Mouse (Mus musculus): ENCODE measurements around the gene Gm10073.

Gm10073 gene

GRCm38 (mm10) chr8:106556068-106556645, 17.1 kb downstream of the Gm10073 start:
- no peak for DNase-seq (ENCODE audit: low spot score in 2 of 2)

- DNase-seq (ENCODE audit: low spot score in 2 of 2) = no peak
Measured at GRCm38 (mm10) chr8:106554011-106554410, 19.2 kb downstream of the Gm10073 start.

DNA sequence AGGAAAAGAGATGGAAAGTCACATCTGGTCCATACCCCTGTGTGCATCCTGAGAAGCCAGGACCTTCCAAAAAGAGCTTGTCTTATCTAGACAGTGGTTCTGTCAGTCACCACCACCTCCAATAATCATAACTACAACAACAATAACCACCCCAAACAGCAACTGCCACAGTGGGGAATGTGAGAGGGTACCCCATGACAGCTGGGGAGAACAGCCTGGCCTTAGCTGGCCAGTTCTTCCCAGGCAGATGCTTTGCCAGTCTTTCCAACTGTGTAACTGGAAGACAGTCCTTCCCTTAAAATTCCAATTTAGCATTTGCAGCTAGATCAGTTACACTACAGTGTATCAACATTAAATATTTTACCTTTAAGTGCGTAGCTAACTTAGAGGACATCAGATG, 22.4 kb downstream of the Gm10073 start:
- DNase-seq (ENCODE audit: low spot score in 2 of 2) = no peak

- no peak for DNase-seq (ENCODE audit: low spot score in 2 of 2)
Measured at GRCm38 (mm10) chr8:106548366-106548936, 24.8 kb downstream of the Gm10073 start.

DNA sequence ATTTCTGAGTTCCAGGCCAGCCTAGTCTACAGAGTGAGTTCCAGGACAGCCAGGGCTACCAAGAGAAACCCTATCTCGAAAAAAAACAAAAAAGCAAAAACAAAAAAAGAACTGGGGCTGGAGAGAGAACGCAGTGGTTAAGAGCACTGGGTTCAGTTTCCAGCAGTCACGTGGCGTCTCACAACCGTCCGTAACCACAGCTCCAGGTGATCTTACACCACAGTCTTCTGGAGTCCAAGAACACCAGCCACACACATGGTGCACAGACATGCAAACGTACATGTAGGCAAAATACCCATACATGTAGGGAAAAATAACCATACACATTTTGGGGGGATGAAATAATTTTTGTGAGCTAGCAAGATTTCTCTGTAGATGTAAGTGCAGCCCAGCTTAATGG, 26.5 kb downstream of the Gm10073 start:
- DNase-seq (ENCODE audit: low spot score in 2 of 2) = no peak

DNA sequence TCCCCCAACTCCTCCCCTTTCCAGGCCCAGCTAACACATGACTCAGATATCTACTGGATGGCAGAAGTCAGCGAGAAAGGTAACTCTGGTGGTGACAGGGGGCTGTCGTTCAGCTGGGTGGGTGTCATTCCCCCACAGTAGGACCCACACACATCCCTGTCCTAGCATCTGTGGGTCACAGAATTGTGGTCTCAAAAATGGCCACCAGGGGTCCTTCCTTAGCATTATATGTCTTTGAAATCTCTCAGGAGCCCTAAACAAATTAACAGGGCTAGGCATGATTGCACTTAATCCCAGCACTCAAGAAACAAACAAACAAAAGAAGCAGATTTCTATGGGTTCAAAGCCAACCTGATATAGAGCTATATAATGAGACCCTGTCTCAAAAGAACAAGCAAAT, 28.1 kb downstream of the Gm10073 start:
- DNase-seq (ENCODE audit: low spot score in 2 of 2) = no peak

DNA sequence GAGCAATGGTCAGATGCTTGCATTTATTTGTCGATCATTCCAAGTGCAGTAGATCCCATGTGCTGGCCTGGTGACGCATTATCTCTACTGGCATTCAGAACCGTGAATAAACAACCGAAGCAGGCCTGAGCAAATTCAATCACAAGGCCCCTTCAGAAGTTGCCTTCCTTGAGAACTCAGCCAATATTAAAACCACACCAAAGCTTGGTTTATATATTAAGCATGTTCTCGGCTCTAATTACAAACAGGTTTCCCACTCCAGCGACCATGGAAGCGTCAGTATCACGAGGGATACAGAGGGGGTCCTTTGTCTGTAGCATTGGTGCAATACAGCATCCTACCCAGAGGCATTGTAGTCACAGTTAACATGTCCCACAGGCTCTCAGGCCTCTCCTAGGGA, 30.2 kb downstream of the Gm10073 start:
- no peak for DNase-seq (ENCODE audit: low spot score in 2 of 2)

DNA sequence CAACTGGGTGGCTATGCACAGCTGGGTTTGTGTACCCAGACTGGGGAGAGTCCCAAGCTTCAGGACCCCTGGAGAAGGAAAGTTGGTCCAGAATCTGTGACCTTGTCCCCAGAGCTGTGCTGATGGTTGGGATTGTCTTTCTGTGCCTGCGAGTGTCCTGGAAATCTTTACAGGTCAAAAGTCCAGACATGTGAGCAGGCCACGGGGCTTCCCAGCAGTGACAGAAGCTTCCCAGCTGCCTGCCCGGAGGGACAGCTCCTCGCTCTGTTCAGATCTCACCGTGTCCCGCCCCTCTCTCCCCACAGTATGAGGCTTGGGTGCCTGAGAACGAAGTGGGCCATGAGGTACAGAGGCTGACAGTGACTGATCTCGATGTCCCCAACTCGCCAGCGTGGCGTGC, 32.3 kb downstream of the Gm10073 start:
- no peak for DNase-seq (ENCODE audit: low spot score in 2 of 2)

DNA sequence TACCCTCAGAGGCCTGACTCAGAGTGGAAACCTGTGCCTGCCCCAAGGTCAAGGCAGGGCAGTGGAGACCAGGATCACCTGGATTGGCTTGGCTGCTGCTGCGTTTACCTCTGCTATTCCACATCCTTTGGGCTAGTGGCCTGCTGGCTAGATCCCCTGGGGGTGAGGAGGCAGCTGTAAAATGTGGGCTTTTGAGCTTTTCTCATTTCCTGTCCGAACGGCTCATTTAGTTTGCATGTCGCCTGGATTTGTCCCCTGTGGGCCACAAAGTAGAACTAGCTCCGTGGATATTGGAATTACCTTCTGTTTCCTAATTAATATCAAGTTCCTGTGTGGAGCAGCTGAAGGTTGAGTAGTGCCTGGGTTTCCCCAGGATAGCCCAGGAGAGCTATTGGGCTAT, 34.1 kb downstream of the Gm10073 start:
- no peak for DNase-seq (ENCODE audit: low spot score in 2 of 2)

GRCm38 (mm10) chr8:106535448-106535847, 37.8 kb downstream of the Gm10073 start:
- no peak for DNase-seq (ENCODE audit: low spot score in 2 of 2)

GRCm38 (mm10) chr8:106534449-106534848, 38.8 kb downstream of the Gm10073 start:
- peak; percentile 43 to 57 for DNase-seq (ENCODE audit: low spot score in 2 of 2)

GRCm38 (mm10) chr8:106533709-106534108, 39.6 kb downstream of the Gm10073 start:
- DNase-seq (ENCODE audit: low spot score in 2 of 2) = no peak

- no peak for DNase-seq (ENCODE audit: low spot score in 2 of 2)
Measured at GRCm38 (mm10) chr8:106530566-106530965, 42.7 kb downstream of the Gm10073 start.

GRCm38 (mm10) chr8:106529885-106530482, 43.3 kb downstream of the Gm10073 start:
- no peak for DNase-seq (ENCODE audit: low spot score in 2 of 2)

DNA sequence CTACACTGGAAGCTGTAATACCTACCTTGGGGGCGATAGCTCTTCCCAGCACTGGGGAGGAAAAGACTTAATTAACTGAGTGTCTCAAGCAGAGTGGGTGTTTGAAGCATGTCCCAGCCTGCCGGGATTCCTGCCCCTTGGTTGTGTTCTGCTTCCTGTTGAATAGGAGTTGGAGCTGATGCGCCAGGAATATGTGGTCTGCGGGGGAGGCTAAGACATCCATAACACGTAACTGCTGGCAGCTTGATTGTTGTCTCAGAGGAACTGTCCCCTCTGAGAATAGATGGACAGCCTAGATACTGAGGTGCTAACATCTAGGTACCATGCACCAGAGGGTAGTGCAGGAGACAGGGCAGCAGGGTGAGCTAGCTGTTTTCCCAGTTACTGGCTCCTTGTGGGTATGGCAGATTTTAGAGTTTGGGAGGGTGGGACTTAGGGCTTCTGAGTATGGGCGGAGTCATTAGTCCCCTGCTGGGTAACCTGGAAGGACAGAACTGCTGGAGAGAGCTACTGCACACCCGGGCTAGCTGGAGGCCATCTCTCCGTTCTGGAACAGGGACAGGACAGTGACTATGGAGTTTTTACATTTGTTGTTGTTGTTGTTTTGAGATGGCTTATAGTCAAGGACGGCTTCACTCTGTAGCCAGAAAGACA, 44.5 kb downstream of the Gm10073 start:
- no peak for DNase-seq (ENCODE audit: low spot score in 2 of 2)

- no peak for DNase-seq (ENCODE audit: low spot score in 2 of 2)
Measured at GRCm38 (mm10) chr8:106527241-106528036, 45.8 kb downstream of the Gm10073 start.

DNA sequence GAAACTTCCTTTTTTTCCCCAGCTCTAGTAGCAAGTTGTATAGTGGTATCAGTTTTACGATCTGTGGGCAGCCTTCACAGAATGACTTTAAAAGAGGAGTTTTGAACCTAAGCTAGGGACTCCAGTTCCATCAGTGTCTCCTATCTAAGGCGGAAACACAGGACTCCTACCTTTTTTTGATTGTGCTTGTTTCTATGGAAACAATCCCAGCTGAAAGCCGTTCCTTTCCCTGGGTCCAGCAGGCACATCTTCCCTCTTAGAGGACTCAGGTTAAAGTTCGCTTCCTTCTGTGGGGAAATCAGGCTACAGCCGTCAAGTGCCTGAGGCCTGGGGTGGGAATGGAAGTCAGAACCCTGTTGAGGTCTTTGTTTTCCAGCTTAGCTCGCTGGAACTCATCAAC, 46.5 kb downstream of the Gm10073 start:
- no peak for DNase-seq (ENCODE audit: low spot score in 2 of 2)
